Mouse (Mus musculus) layer of hippocampus, adult 2 months (tissue): ENCODE results near the gene Arl14. TPM values are rescaled to one million over a fixed set of nuclear protein-coding genes. Genes with fewer than 3 reads are reported as not detected.
"Not testable (repeated sequence)": the region's sequence is repeated elsewhere in the genome, so short reads cannot be mapped to it uniquely, and the experiment has no call there.

Source experiments
- DNase-seq, 2 experiments: peaks; one replicate each; pipeline ENCODE4 v3.0.0; 2022; ENCODE audit warnings: low spot score in 2 of 2
- H3K27ac ChIP-seq: fragments of 200-600 bp; 2 replicates; pipeline ENCODE4 v1.8.1; 2022
- H3K4me3 ChIP-seq: fragments of 200-600 bp; 2 replicates; pipeline ENCODE4 v1.8.1; 2022; ENCODE audit warnings: mild to moderate bottlenecking
- CTCF ChIP-seq: fragments of 200-600 bp; conservative IDR thresholded peaks from 2 replicates; pipeline ENCODE4 v1.8.1; 2022; ENCODE audit warnings: antibody characterized with exemption, mild to moderate bottlenecking, moderate library complexity
- total RNA-seq, 2 experiments: library from RNA; stranded (reverse); gene quantifications; 2 replicates each; pipeline ENCODE4 v1.2.3; 2021

The Arl14 gene
- total RNA-seq, 2 experiments from 2014 or later: not detected

DNA sequence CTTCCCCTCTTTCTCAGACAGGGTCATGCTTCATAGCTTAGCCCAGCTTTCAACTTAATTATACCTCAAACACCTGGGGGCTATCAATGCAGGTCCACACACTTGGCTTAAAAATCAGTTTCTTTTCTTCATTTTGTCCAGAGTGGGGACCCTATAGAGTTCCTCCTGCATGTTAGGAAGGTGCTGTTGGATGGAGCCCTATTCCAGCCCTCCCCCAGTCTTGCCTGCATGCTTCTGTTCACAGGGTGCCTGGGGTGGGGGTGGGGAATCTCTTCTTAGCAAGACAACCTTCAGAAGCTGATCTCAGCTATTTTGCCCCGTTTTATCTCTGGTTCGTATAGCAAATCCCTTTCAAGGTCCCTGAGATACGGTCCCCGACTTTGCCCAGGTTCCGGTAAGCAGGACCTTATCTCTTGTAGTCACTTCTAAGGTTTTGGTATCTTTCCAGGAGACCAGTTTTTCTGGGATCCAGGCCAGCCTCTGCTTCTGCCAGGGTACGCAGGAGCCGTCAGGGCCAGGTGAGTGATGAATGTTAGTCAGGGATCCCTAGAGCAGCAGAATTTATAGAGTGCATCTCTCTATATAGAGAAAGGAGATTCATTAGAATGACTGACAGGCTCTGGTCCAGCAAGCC, 40.9 kb downstream of the Arl14 start:
- Histone ChIP-seq H3K4me3 (no peak overlapping the region), H3K27ac (no peak overlapping the region)
- DNase-seq: no peak
- no peak for TF ChIP-seq CTCF

DNA sequence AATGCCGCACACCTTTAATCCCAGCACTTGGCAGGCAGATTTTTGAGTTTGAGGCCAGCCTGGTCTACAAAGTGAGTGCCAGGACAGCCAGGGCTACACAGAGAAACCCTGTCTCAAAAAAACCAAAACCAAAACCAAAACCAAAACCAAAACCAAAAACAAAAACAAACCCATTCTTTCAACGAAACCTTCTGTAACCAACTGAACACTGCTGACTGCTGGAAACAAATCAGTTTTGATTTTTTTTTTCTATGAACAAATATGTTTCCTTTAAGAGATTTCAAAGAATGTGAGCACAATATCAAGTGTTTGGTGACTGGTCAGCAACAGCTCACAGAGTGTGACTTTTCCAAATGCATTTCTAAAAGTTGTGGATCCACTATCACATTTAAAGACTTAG, 42.1 kb downstream of the Arl14 start:
- H3K4me3 ChIP-seq, DNase-seq, H3K27ac ChIP-seq: not testable (repeated sequence)

DNA sequence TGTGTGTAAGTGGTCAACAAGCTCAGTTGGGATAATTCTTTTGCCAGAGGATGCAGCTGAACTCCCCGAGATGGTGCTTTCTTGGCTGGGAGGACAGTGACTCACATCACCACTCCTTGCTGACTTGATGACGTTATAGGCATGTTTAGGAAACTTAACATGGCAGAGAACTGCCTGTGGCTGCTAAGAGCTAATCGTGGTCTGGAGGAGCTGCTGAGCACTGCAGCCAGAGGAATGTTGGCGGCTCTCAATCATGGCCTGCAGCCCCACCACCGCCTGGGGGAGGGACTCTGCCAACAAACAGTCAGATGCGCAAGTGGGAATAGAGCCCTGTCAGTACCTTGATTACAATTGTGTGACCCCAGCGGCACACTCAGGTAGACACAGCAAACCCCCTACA, 49.6 kb downstream of the Arl14 start:
- DNase-seq: no peak
- Histone ChIP-seq H3K4me3 (no peak overlapping the region), H3K27ac (no peak overlapping the region)
- TF ChIP-seq CTCF: no peak

Other genes starting within 250 kb of the Arl14 start
- 10 to 100 TPM; 25.5 to 27.0 TPM for gene Ift80, start 217.8 kb upstream of the Arl14 start, total RNA-seq
- 1 to 10 TPM; 6.6 to 7.7 TPM for gene Smc4, start 217.7 kb upstream of the Arl14 start, total RNA-seq
- gene Trim59, start 177.7 kb upstream of the Arl14 start, total RNA-seq: 10 to 100 TPM; 10.7 to 12.9 TPM
- gene Kpna4, start 95.3 kb upstream of the Arl14 start, total RNA-seq: 10 to 100 TPM; 82.9 to 87.7 TPM
- 10 to 100 TPM; 49.7 to 51.1 TPM for gene Ppm1l, start 94.4 kb downstream of the Arl14 start, total RNA-seq